Mouse (Mus musculus): ENCODE measurements around the gene Disp1. TPM values are rescaled to one million over a fixed set of nuclear protein-coding genes. Genes with fewer than 3 reads are reported as not detected.

Gene Disp1
- polyA plus RNA-seq, 1 experiment, result 17.0 TPM

DNA sequence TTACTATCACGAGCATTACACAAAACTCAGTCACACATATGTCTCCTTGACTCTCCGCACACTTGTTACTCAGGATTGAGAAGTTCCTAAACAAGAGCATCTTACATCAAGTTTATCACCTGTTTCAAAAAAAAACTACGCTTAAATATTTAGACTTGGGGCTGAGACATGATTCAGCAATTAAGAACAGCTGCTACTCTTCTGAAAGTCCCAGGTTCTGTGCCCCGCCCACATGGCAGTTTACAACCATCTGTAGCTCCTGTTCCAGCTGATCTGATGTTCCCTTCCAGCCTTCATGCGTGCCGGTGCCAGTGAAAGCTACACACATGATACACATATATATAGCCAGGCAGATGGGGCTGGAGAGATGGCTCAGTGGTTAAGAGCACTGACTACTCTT lies 7.5 kb downstream of the Disp1 start:
- TF ChIP-seq USF1 (IDR thresholded peaks at IDR 0.05; ENCODE audit: low read depth) (no peak), MYOD1 (IDR thresholded peaks at IDR 0.05; ENCODE audit: control insufficient read depth, insufficient read length, low read depth) (no peak), FOSL1 (IDR thresholded peaks at IDR 0.05; ENCODE audit: insufficient read depth, low read length, poor library complexity, severe bottlenecking) (no peak), MYOG (IDR thresholded peaks at IDR 0.05; ENCODE audit: control insufficient read depth, extremely low read depth, insufficient read length) (no peak), CTCF (IDR thresholded peaks at IDR 0.05; ENCODE audit: control insufficient read depth, insufficient read depth, insufficient read length) (no peak), CEBPB (IDR thresholded peaks at IDR 0.05; ENCODE audit: low read depth) (no peak), MAX (IDR thresholded peaks at IDR 0.05) (no peak)
- Histone ChIP-seq H3K79me2 (ENCODE audit: control insufficient read depth, insufficient read depth) (peaks cover 91% of the 10 kb centered on the region), H3K79me3 (ENCODE audit: low read depth) (peaks cover 50% of the 10 kb centered on the region), H3K36me3 (ENCODE audit: control insufficient read depth, insufficient read depth) (peaks cover 14% of the 10 kb centered on the region), H3K27me3 (ENCODE audit: control insufficient read depth, insufficient read depth, insufficient read length) (no peaks in the 10 kb centered on the region), H3K4me3 (ENCODE audit: insufficient read depth, poor library complexity, severe bottlenecking) (no peak overlapping the region), H3ac (ENCODE audit: control insufficient read depth, insufficient read length, low read depth) (no peak overlapping the region)

DNA sequence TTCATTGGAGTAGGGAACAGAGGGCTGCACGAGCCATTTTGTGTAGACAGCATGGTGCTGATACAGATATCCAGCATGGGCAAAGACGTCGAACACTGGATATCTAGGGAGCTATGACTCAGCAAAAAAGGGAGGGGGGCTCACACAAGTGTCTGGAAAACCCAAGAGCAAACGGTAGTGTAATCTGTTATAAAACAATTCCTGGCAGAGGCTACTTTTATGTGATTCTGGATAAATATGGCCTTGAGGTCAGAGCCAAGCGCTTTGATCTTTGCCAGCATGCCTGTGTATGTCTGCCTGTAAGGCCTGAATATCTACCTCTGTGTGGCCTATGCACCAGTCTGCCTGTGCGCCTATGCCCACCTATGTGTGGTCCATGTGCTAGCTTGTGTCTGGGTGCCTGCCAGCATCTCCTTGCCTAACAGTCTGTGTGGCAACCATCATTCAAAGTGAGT lies 8.5 kb downstream of the Disp1 start:
- peaks cover 91% of the 10 kb centered on the region for H3K79me2 ChIP-seq (ENCODE audit: control insufficient read depth, insufficient read depth)
- H3K4me3 ChIP-seq (ENCODE audit: insufficient read depth, poor library complexity, severe bottlenecking), result no peak overlapping the region
- no peak for TF ChIP-seq MYOD1 (IDR thresholded peaks at IDR 0.05; ENCODE audit: control insufficient read depth, insufficient read length, low read depth)
- peaks cover 14% of the 10 kb centered on the region for H3K36me3 ChIP-seq (ENCODE audit: control insufficient read depth, insufficient read depth)
- H3ac ChIP-seq (ENCODE audit: control insufficient read depth, insufficient read length, low read depth), result no peak overlapping the region
- peaks cover 47% of the 10 kb centered on the region for H3K79me3 ChIP-seq (ENCODE audit: low read depth)
- H3K27me3 ChIP-seq (ENCODE audit: control insufficient read depth, insufficient read depth, insufficient read length), result no peaks in the 10 kb centered on the region

DNA sequence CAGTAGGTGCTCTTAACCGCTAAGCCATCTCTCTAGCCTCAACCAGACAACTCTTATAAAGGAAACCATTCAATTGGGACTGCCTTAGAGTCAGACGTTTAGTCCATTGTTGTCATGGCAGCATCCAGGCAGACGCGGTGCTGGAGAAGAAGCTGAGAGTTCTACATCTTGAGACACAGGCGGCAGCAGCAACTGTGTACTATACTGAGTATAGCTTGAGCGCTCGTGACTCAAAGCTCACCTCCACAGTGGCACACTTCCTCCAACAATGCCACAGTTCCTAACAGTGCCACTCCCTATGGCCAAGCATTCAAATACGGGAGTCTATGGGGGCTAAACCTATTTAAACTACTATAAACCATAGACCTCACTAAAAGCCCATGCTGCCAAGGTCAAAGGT lies 11.2 kb downstream of the Disp1 start:
- peaks cover 92% of the 10 kb centered on the region for H3K79me2 ChIP-seq (ENCODE audit: control insufficient read depth, insufficient read depth)
- no peak for TF ChIP-seq MYOG (IDR thresholded peaks at IDR 0.05; ENCODE audit: control insufficient read depth, extremely low read depth, insufficient read length)
- no peak for TF ChIP-seq FOSL1 (IDR thresholded peaks at IDR 0.05; ENCODE audit: insufficient read depth, low read length, poor library complexity, severe bottlenecking)
- no peak for TF ChIP-seq USF1 (IDR thresholded peaks at IDR 0.05; ENCODE audit: low read depth)
- no peak for TF ChIP-seq MYOD1 (IDR thresholded peaks at IDR 0.05; ENCODE audit: control insufficient read depth, insufficient read length, low read depth)
- no peak for TF ChIP-seq MAX (IDR thresholded peaks at IDR 0.05)
- no peak for TF ChIP-seq CTCF (IDR thresholded peaks at IDR 0.05; ENCODE audit: control insufficient read depth, insufficient read depth, insufficient read length)
- TF ChIP-seq CEBPB (IDR thresholded peaks at IDR 0.05; ENCODE audit: low read depth), result no peak
- peaks cover 14% of the 10 kb centered on the region for H3K36me3 ChIP-seq (ENCODE audit: control insufficient read depth, insufficient read depth)
- no peaks in the 10 kb centered on the region for H3K27me3 ChIP-seq (ENCODE audit: control insufficient read depth, insufficient read depth, insufficient read length)
- peaks cover 38% of the 10 kb centered on the region for H3K79me3 ChIP-seq (ENCODE audit: low read depth)
- H3K4me3 ChIP-seq (ENCODE audit: insufficient read depth, poor library complexity, severe bottlenecking), result no peak overlapping the region
- no peak overlapping the region for H3ac ChIP-seq (ENCODE audit: control insufficient read depth, insufficient read length, low read depth)

DNA sequence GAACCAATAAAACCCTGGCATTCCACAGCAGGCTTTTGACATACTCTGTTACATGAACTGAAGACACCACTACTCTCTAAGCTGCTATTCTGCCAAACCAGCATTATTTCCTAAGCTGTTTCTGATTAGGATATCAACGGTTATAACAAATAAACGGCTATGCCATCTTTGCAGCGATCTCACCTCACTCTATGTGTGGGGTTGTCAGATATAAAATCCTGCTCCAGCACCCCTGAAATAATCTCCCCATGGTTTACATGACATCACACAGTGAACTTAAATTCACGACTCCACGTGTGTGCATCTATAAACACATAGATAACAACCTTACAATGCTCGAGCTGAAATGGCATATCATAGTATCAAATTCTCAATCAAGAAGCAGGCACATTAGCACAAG lies 13.7 kb downstream of the Disp1 start:
- H3K36me3 ChIP-seq (ENCODE audit: control insufficient read depth, insufficient read depth), result peaks cover 3% of the 10 kb centered on the region
- no peaks in the 10 kb centered on the region for H3K27me3 ChIP-seq (ENCODE audit: control insufficient read depth, insufficient read depth, insufficient read length)
- H3K4me3 ChIP-seq (ENCODE audit: insufficient read depth, poor library complexity, severe bottlenecking), result no peak overlapping the region
- TF ChIP-seq MAX (IDR thresholded peaks at IDR 0.05), result no peak
- TF ChIP-seq FOSL1 (IDR thresholded peaks at IDR 0.05; ENCODE audit: insufficient read depth, low read length, poor library complexity, severe bottlenecking), result no peak
- no peak for TF ChIP-seq MYOG (IDR thresholded peaks at IDR 0.05; ENCODE audit: control insufficient read depth, extremely low read depth, insufficient read length)
- no peak for TF ChIP-seq CTCF (IDR thresholded peaks at IDR 0.05; ENCODE audit: control insufficient read depth, insufficient read depth, insufficient read length)
- TF ChIP-seq CEBPB (IDR thresholded peaks at IDR 0.05; ENCODE audit: low read depth), result no peak
- TF ChIP-seq MYOD1 (IDR thresholded peaks at IDR 0.05; ENCODE audit: control insufficient read depth, insufficient read length, low read depth), result no peak
- no peak for TF ChIP-seq USF1 (IDR thresholded peaks at IDR 0.05; ENCODE audit: low read depth)
- H3K79me3 ChIP-seq (ENCODE audit: low read depth), result peaks cover 26% of the 10 kb centered on the region
- H3ac ChIP-seq (ENCODE audit: control insufficient read depth, insufficient read length, low read depth), result no peak overlapping the region
- H3K79me2 ChIP-seq (ENCODE audit: control insufficient read depth, insufficient read depth), result peaks cover 85% of the 10 kb centered on the region

DNA sequence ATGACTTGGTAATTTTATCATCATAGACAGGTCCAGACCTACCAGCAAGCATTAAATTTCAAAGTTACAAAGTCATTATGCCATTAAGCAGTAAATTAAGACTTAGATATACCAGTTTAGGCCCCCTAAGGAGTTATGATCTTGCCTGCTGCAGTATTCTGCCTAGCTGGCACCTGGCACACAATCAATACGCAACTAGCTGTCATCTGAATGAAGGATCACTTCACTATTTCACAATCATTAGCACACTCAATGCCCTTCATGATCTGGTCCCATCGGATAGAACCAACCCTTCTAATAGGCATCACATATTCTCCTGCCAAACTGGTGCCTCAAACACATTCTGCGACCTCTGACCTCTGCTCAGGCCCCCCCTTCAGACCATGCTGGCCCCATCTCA lies 14.2 kb downstream of the Disp1 start:
- H3K79me3 ChIP-seq (ENCODE audit: low read depth), result peaks cover 22% of the 10 kb centered on the region
- TF ChIP-seq CEBPB (IDR thresholded peaks at IDR 0.05; ENCODE audit: low read depth) (no peak), MYOG (IDR thresholded peaks at IDR 0.05; ENCODE audit: control insufficient read depth, extremely low read depth, insufficient read length) (no peak), MYOD1 (IDR thresholded peaks at IDR 0.05; ENCODE audit: control insufficient read depth, insufficient read length, low read depth) (no peak), FOSL1 (IDR thresholded peaks at IDR 0.05; ENCODE audit: insufficient read depth, low read length, poor library complexity, severe bottlenecking) (no peak), USF1 (IDR thresholded peaks at IDR 0.05; ENCODE audit: low read depth) (no peak), CTCF (IDR thresholded peaks at IDR 0.05; ENCODE audit: control insufficient read depth, insufficient read depth, insufficient read length) (no peak), MAX (IDR thresholded peaks at IDR 0.05) (no peak)
- H3K4me3 ChIP-seq (ENCODE audit: insufficient read depth, poor library complexity, severe bottlenecking), result no peak overlapping the region
- H3K36me3 ChIP-seq (ENCODE audit: control insufficient read depth, insufficient read depth), result no peaks in the 10 kb centered on the region
- H3K79me2 ChIP-seq (ENCODE audit: control insufficient read depth, insufficient read depth), result peaks cover 85% of the 10 kb centered on the region
- H3K27me3 ChIP-seq (ENCODE audit: control insufficient read depth, insufficient read depth, insufficient read length), result no peaks in the 10 kb centered on the region
- no peak overlapping the region for H3ac ChIP-seq (ENCODE audit: control insufficient read depth, insufficient read length, low read depth)

DNA sequence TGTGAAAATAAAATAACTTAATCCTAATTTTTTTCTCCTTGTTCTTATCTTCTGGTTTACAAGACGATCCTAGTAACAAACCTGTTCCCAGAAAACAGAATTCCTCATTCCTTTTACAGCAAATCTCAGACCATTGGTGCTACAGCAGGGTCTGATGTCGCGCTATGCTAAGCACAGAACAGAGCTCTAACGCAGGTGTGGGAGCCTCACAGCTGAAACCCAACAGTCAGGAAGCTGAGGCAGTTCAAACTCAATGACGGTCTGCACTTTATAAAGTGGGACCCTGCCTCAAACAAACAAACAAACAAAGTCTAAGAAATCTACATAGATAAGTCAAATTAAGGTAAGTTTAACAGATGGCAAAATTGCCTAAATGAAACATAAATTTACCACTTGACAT lies 20.4 kb downstream of the Disp1 start:
- H3K4me3 ChIP-seq (ENCODE audit: insufficient read depth, poor library complexity, severe bottlenecking), result no peak overlapping the region

More for the DNA sequence above, 20.4 kb downstream of the Disp1 start:
- no peak overlapping the region for H3ac ChIP-seq (ENCODE audit: control insufficient read depth, insufficient read length, low read depth)
- peaks cover 9% of the 10 kb centered on the region for H3K79me3 ChIP-seq (ENCODE audit: low read depth)
- H3K36me3 ChIP-seq (ENCODE audit: control insufficient read depth, insufficient read depth), result no peaks in the 10 kb centered on the region
- TF ChIP-seq MYOG (IDR thresholded peaks at IDR 0.05; ENCODE audit: control insufficient read depth, extremely low read depth, insufficient read length), result no peak
- no peak for TF ChIP-seq CTCF (IDR thresholded peaks at IDR 0.05; ENCODE audit: control insufficient read depth, insufficient read depth, insufficient read length)
- TF ChIP-seq MAX (IDR thresholded peaks at IDR 0.05), result no peak
- TF ChIP-seq CEBPB (IDR thresholded peaks at IDR 0.05; ENCODE audit: low read depth), result no peak
- TF ChIP-seq FOSL1 (IDR thresholded peaks at IDR 0.05; ENCODE audit: insufficient read depth, low read length, poor library complexity, severe bottlenecking), result no peak
- TF ChIP-seq MYOD1 (IDR thresholded peaks at IDR 0.05; ENCODE audit: control insufficient read depth, insufficient read length, low read depth), result no peak
- no peak for TF ChIP-seq USF1 (IDR thresholded peaks at IDR 0.05; ENCODE audit: low read depth)
- peaks cover 39% of the 10 kb centered on the region for H3K79me2 ChIP-seq (ENCODE audit: control insufficient read depth, insufficient read depth)
- no peaks in the 10 kb centered on the region for H3K27me3 ChIP-seq (ENCODE audit: control insufficient read depth, insufficient read depth, insufficient read length)

Data from C2C12 (cell line).